Mouse (Mus musculus) kidney, adult 10 weeks (tissue): Measurements from ENCODE around the gene R3hcc1l. TPM values are rescaled to one million over a fixed set of nuclear protein-coding genes. Genes with fewer than 3 reads are reported as not detected.

Source experiments
- polyA plus RNA-seq: library from polyadenylated mRNA; stranded (reverse); fragments of 350-450 nt; fragmentation: Illumina TruSeq; extraction: RNeasy Lipid Tissue Mini Kit (QIAGEN cat#74804); gene quantifications from one replicate; pipeline ENCODE4 v1.2.3, GENCODE M21; 2014; ENCODE audit warnings: low read depth, low replicate concordance

The R3hcc1l gene
- 21.8 TPM for polyA plus RNA-seq

DNA sequence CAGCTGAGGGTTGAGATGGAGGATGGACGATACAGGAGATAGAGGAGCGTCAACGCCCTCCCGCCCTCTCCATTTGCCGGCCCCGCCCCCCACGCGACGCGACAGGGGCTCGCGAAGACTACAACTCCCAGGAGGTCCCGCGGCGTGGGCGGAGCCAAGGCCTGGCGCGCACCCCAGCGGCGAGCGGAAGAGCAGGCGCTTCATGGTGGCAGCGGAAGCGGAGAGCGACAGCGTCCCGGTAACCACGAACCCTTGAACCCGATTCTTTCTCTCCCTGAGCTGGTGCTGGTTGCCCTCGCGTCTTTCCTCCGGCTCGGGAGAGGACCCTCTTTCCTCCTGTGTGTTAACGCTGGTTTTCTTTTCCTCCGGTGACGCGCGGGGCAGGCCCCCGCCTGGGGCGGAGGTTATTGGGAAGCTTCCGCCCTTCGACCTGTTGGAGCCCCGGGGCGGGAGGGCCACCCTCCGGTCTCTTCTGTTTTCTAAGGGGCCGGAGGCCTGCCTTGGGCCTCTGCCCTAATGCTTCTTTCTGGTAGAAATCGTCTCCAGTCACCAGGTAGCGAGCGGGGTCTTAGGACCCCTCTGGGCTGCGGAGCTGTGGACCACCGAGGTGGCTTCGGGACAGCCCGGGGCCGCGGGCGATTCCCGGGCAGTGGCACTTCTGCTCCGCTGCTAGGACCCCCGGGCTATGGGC lies at the start of gene R3hcc1l:
Gene R3hcc1l (plus strand): TSS at position 140 of the 691 bp plus-strand sequence.

DNA sequence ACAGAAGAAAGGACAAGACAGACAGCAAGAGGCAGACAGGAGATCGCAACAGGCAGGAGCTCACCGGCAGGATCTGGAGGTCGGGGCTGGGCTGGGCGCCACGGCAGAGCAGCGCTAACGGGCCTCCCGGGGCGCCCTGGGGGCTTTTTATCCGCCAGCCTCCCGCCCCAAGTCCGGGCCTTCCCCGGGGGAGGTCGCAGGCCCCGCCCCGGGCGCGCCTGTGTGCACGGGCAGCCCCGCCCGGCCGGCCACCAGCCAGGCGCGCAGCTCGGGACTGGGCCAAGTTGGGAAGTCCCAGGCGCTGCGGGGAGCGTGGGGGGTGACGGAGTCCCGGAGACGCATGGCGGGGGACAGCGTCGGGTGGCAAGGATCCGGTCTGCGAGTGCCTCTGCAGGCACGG lies 94.1 kb downstream of the R3hcc1l start, which contains the start of gene Loxl4:
Gene Loxl4 (minus strand): TSS at position 160 of the 400 bp plus-strand sequence.

Other genes starting within 250 kb of the R3hcc1l start
- gene Crtac1, start 87.0 kb upstream of the R3hcc1l start, polyA plus RNA-seq = not detected
- 3.0 TPM for gene Loxl4, start 94.1 kb downstream of the R3hcc1l start, polyA plus RNA-seq
- gene Pyroxd2, start 234.0 kb downstream of the R3hcc1l start, polyA plus RNA-seq = 11.5 TPM